Mouse (Mus musculus) CH12.LX (cell line): ENCODE measurements around the gene Stk32b. TPM values are rescaled to one million over a fixed set of nuclear protein-coding genes. Genes with fewer than 3 reads are reported as not detected.

Experiments
- DNase-seq: peaks from one replicate; pipeline ENCODE4 v3.0.0-alpha.2; 2013; ENCODE audit errors: extremely low read depth
- H3K27ac ChIP-seq: 2 replicates; pipeline ENCODE4 v1.5.1; 2012; ENCODE audit warnings: low read depth, mild to moderate bottlenecking, control low read depth, moderate library complexity; ENCODE audit not compliant: insufficient read depth
- H3K27me3 ChIP-seq: replicated peaks from 2 replicates; pipeline ENCODE3; 2012; ENCODE audit warnings: inconsistent platforms
- H3K36me3 ChIP-seq, 2 experiments: replicated peaks in 1 of 2; 2 replicates each; pipeline versions ENCODE3 to v1.6.1; 2012; ENCODE audit warnings: inconsistent platforms in 1 of 2, low read length in 1 of 2, mild to moderate bottlenecking in 1 of 2, mixed read lengths in 1 of 2, moderate library complexity in 1 of 2; ENCODE audit not compliant: control insufficient read depth in 1 of 2, insufficient read depth in 1 of 2
- H3K4me1 ChIP-seq, 2 experiments: 2 replicates each; pipeline ENCODE4 v1.6.1; 2012; ENCODE audit warnings: inconsistent platforms in 1 of 2, moderate library complexity in 1 of 2; ENCODE audit not compliant: insufficient read depth in 2 of 2, control insufficient read depth in 1 of 2
- H3K4me2 ChIP-seq: 2 replicates; pipeline ENCODE4 v1.6.1; 2012; ENCODE audit warnings: low read depth, mild to moderate bottlenecking, control low read depth; ENCODE audit not compliant: poor library complexity, insufficient read depth, severe bottlenecking
- H3K4me3 ChIP-seq, 3 experiments: fragments of 150-350 bp in 1 of 3; sonication (generic) in 1 of 3; replicated peaks in 1 of 3; 2 replicates each; pipeline versions ENCODE3 to v1.5.1; 2011 to 2012; ENCODE audit warnings: low read depth in 2 of 3, low read length in 2 of 3, mild to moderate bottlenecking in 2 of 3, moderate library complexity in 2 of 3, control low read depth in 1 of 3, improper control_type of control experiment in 1 of 3, inconsistent platforms in 1 of 3, mixed read lengths in 1 of 3; ENCODE audit not compliant: poor library complexity in 1 of 3
- H3K79me2 ChIP-seq: replicated peaks from 2 replicates; pipeline ENCODE4 v1.6.1; 2012; ENCODE audit warnings: mild to moderate bottlenecking, moderate library complexity; ENCODE audit not compliant: control insufficient read depth, poor library complexity, insufficient read depth, severe bottlenecking; ENCODE audit errors: extremely low read depth
- H3K9ac ChIP-seq: 2 replicates; pipeline ENCODE4 v1.6.1; 2012; ENCODE audit warnings: low read depth, mild to moderate bottlenecking, control low read depth, moderate library complexity; ENCODE audit not compliant: insufficient read depth
- H3K9me3 ChIP-seq: replicated peaks from 2 replicates; pipeline ENCODE3; 2012; ENCODE audit warnings: low read length, inconsistent platforms, mixed read lengths
- BHLHE40 ChIP-seq: IDR thresholded peaks from 2 replicates; pipeline ENCODE4 v1.6.1; 2011; ENCODE audit warnings: mild to moderate bottlenecking, low read depth, low read length, improper control_type of control experiment
- CHD1 ChIP-seq: IDR thresholded peaks from 2 replicates; pipeline ENCODE4 v1.6.1; 2012; ENCODE audit warnings: low read depth, low read length, improper control_type of control experiment, inconsistent platforms
- CHD2 ChIP-seq: IDR thresholded peaks from 2 replicates; pipeline ENCODE4 v1.6.1; 2011; ENCODE audit warnings: low read length, improper control_type of control experiment
- CTCF ChIP-seq, 2 experiments: IDR thresholded peaks in 1 of 2; conservative IDR thresholded peaks in 1 of 2; 2 replicates each; pipeline ENCODE4 v1.5.1; 2011 to 2012; ENCODE audit warnings: low read depth in 2 of 2, low read length in 2 of 2, improper control_type of control experiment in 1 of 2, inconsistent platforms in 1 of 2, mild to moderate bottlenecking in 1 of 2, moderate library complexity in 1 of 2
- GABPA ChIP-seq: IDR thresholded peaks from 2 replicates; pipeline ENCODE4 v1.6.1; 2012; ENCODE audit warnings: low read depth, low read length, improper control_type of control experiment, inconsistent platforms; ENCODE audit not compliant: insufficient replicate concordance
- HCFC1 ChIP-seq: IDR thresholded peaks from 2 replicates; pipeline ENCODE4 v1.6.1; 2012; ENCODE audit warnings: low read depth, mild to moderate bottlenecking, inconsistent platforms, low read length, improper control_type of control experiment
- JUN ChIP-seq: IDR thresholded peaks from 2 replicates; pipeline ENCODE4 v1.6.1; 2011; ENCODE audit warnings: low read depth, mild to moderate bottlenecking, low read length, improper control_type of control experiment, moderate library complexity; ENCODE audit not compliant: insufficient read depth
- KAT2A ChIP-seq: IDR thresholded peaks from 2 replicates; pipeline ENCODE4 v1.6.1; 2012; ENCODE audit warnings: low read length, improper control_type of control experiment, inconsistent platforms; ENCODE audit not compliant: insufficient replicate concordance
- MAX ChIP-seq: IDR thresholded peaks from 2 replicates; pipeline ENCODE4 v1.6.1; 2011; ENCODE audit warnings: low read length, improper control_type of control experiment
- MAZ ChIP-seq: IDR thresholded peaks from 2 replicates; pipeline ENCODE4 v1.6.1; 2012; ENCODE audit warnings: low read depth, mild to moderate bottlenecking, inconsistent platforms, low read length, improper control_type of control experiment, moderate library complexity
- MEF2A ChIP-seq: IDR thresholded peaks from 2 replicates; pipeline ENCODE4 v1.6.1; 2014; ENCODE audit warnings: low read depth, mild to moderate bottlenecking, inconsistent platforms, low read length, improper control_type of control experiment, borderline replicate concordance
- MXI1 ChIP-seq: IDR thresholded peaks from 2 replicates; pipeline ENCODE4 v1.6.1; 2011; ENCODE audit warnings: mild to moderate bottlenecking, low read depth, low read length, improper control_type of control experiment
- MYC ChIP-seq: IDR thresholded peaks from 2 replicates; pipeline ENCODE4 v1.6.1; 2011; ENCODE audit warnings: low read depth, mild to moderate bottlenecking, improper control_type of control experiment, low read length
- NELFE ChIP-seq: IDR thresholded peaks from 2 replicates; pipeline ENCODE4 v1.6.1; 2011; ENCODE audit warnings: low read depth, low read length, improper control_type of control experiment
- PAX5 ChIP-seq: IDR thresholded peaks from 2 replicates; pipeline ENCODE4 v1.6.1; 2012; ENCODE audit warnings: low read length, inconsistent platforms, mixed read lengths
- POLR2AphosphoS2 ChIP-seq: IDR thresholded peaks from 2 replicates; pipeline ENCODE4 v1.6.1; 2011; ENCODE audit warnings: low read depth, low read length, improper control_type of control experiment
- RAD21 ChIP-seq: IDR thresholded peaks from 2 replicates; pipeline ENCODE4 v1.6.1; 2011; ENCODE audit warnings: low read depth, mild to moderate bottlenecking, low read length, improper control_type of control experiment, moderate library complexity
- SIN3A ChIP-seq: IDR thresholded peaks from 2 replicates; pipeline ENCODE4 v1.6.1; 2012; ENCODE audit warnings: low read length, improper control_type of control experiment, inconsistent platforms
- TBP ChIP-seq: conservative IDR thresholded peaks from 2 replicates; pipeline ENCODE4 v1.6.1; 2011; ENCODE audit warnings: low read depth, low read length, improper control_type of control experiment
- TCF12 ChIP-seq: IDR thresholded peaks from 2 replicates; pipeline ENCODE4 v1.6.1; 2014; ENCODE audit warnings: low read depth, mild to moderate bottlenecking, inconsistent platforms, low read length, improper control_type of control experiment
- USF1 ChIP-seq: IDR thresholded peaks from 2 replicates; pipeline ENCODE4 v1.6.1; 2014; ENCODE audit warnings: low read depth, mild to moderate bottlenecking, inconsistent platforms, low read length, improper control_type of control experiment
- USF2 ChIP-seq: conservative IDR thresholded peaks from 2 replicates; pipeline ENCODE4 v1.6.1; 2011; ENCODE audit warnings: low read depth, low read length, improper control_type of control experiment
- ZC3H11A ChIP-seq: IDR thresholded peaks from 2 replicates; pipeline ENCODE4 v1.6.1; 2012; ENCODE audit warnings: low read depth, mild to moderate bottlenecking, inconsistent platforms, low read length, improper control_type of control experiment
- ZMIZ1 ChIP-seq: IDR thresholded peaks from 2 replicates; pipeline ENCODE4 v1.6.1; 2012; ENCODE audit warnings: low read depth, mild to moderate bottlenecking, inconsistent platforms, low read length, improper control_type of control experiment
- ZNF384 ChIP-seq: IDR thresholded peaks from 2 replicates; pipeline ENCODE4 v1.6.1; 2012; ENCODE audit warnings: low read depth, low read length, improper control_type of control experiment, inconsistent platforms
- dilution Hi-C: fragments of 300-500 bp; cut with MboI; formaldehyde crosslinking; loops from 2 replicates; pipeline ENCODE4 v1.14.3; 2020; ENCODE audit warnings: low sequenced_read_pairs; ENCODE audit not compliant: extremely low pct_unique_long_range_greater_than_20kb, extremely low pct_ligation_motif_present
- in situ Hi-C: fragments of 300-500 bp; cut with MboI; formaldehyde crosslinking; loops from 3 replicates; pipeline ENCODE4 v1.14.3; 2019; ENCODE audit warnings: low sequenced_read_pairs, low pct_ligation_motif_present, low pct_unique_long_range_greater_than_20kb, mixed read lengths
- polyA plus RNA-seq: library from polyadenylated mRNA; unstranded; fragments of >175 nt; gene quantifications from 2 replicates; pipeline ENCODE4 v1.2.1, GENCODE M21; 2012; ENCODE audit warnings: low read depth; ENCODE audit not compliant: insufficient read length
- total RNA-seq, 2 experiments: library from RNA; depleted of rRNA; stranded (reverse); fragments of 300-350 nt in 1 of 2; fragments of >200 nt in 1 of 2; gene quantifications; 2 replicates each; pipeline ENCODE4 v1.2.3; 2012 to 2014

Stk32b gene
- total and polyA plus RNA-seq, 3 experiments: not detected

GRCm38 (mm10) chr5:37587861-37588260 is 129.1 kb downstream of the Stk32b start:
- no peak overlapping the region for H3K27ac ChIP-seq
- H3K9me3 ChIP-seq: no peaks in the 10 kb centered on the region
- no peaks in the 10 kb centered on the region for H3K36me3 ChIP-seq
- no peaks in the 10 kb centered on the region for H3K4me1 ChIP-seq
- in situ Hi-C loops: no loop called here
- no peak for DNase-seq
- dilution Hi-C loops: no loop called here
- no peak overlapping the region for H3K4me2 ChIP-seq
- H3K9ac ChIP-seq: no peak overlapping the region
- TF ChIP-seq MAZ (no peak), MXI1 (no peak), SIN3A (no peak), MYC (no peak), CHD1 (no peak), JUN (no peak), ZMIZ1 (no peak), HCFC1 (no peak), ZC3H11A (no peak), KAT2A (no peak), RAD21 (no peak), MEF2A (no peak), POLR2AphosphoS2 (no peak), ZNF384 (no peak), MAX (no peak), CTCF (conservative IDR thresholded peaks at IDR 0.05 in 1 of 2, IDR thresholded peaks at IDR 0.05 in 1 of 2; ENCODE audit: low read depth in 2 of 2, low read length in 2 of 2) (no peak), PAX5 (no peak), TCF12 (no peak), USF2 (no peak), USF1 (no peak)
- TF ChIP-seq, all 38 proteins: peak for 0
- Histone ChIP-seq H3K27me3 (peaks cover 52% of the 10 kb centered on the region), H3K4me3 (no peak overlapping the region), H3K79me2 (no peaks in the 10 kb centered on the region)

GRCm38 (mm10) chr5:37586071-37586470 is 130.9 kb downstream of the Stk32b start:
- in situ Hi-C loops (no loop called here), dilution Hi-C loops (no loop called here)
- H3K9me3 ChIP-seq: no peaks in the 10 kb centered on the region
- no peak overlapping the region for H3K9ac ChIP-seq
- no peak overlapping the region for H3K4me3 ChIP-seq
- TF ChIP-seq HCFC1 (no peak), MYC (no peak), CTCF (conservative IDR thresholded peaks at IDR 0.05 in 1 of 2, IDR thresholded peaks at IDR 0.05 in 1 of 2; ENCODE audit: low read depth in 2 of 2, low read length in 2 of 2) (no peak), GABPA (no peak), KAT2A (no peak), CHD2 (no peak), PAX5 (no peak), NELFE (no peak), BHLHE40 (no peak), SIN3A (no peak), TCF12 (no peak), TBP (no peak)
- H3K4me1 ChIP-seq: no peaks in the 10 kb centered on the region
- H3K79me2 ChIP-seq: no peaks in the 10 kb centered on the region
- no peak for DNase-seq
- H3K27ac ChIP-seq: no peak overlapping the region
- H3K36me3 ChIP-seq: no peaks in the 10 kb centered on the region
- H3K4me2 ChIP-seq: no peak overlapping the region
- peaks cover 36% of the 10 kb centered on the region for H3K27me3 ChIP-seq
